Mouse (Mus musculus): Measurements from ENCODE around the gene Mgll. TPM values are rescaled to one million over a fixed set of nuclear protein-coding genes. Genes with fewer than 3 reads are reported as not detected.

The Mgll gene
- total RNA-seq, 2 experiments from 2014 or later: 193 to 231 TPM

GRCm38 (mm10) chr6:88787496-88787895 lies 63.3 kb downstream of the Mgll start:
- intact Hi-C loops (cut with DNase I): no loop called here
- DNase-seq (ENCODE audit: low spot score in 2 of 2): peak in 1 of 2 experiments; percentile 31

DNA sequence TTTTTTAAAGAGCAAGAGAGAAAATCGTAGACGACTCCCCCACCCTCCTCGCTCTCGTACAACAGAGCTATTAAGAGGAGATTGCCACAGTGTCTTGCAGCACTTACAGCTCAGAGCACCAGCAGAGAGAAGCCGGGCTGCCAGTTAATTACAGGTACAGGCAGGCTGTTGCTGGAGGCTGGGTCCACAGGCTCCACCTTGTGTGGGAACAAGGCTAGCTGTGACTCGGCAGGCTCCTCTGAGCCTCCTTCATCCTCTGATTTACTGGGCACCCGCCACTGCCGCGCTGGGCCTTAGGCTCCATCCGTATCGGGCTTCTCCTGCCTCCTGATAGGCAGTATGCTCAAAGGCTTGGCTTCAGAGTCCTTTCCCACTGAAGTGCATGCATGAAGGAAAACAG lies 64.0 kb downstream of the Mgll start:
- DNase-seq (ENCODE audit: low spot score in 2 of 2): no peak
- intact Hi-C loops (cut with DNase I): no loop called here

- intact Hi-C loops (cut with DNase I): no loop called here
- DNase-seq (ENCODE audit: low spot score in 2 of 2): no peak
Observed at GRCm38 (mm10) chr6:88791299-88791698, 67.1 kb downstream of the Mgll start.

DNA sequence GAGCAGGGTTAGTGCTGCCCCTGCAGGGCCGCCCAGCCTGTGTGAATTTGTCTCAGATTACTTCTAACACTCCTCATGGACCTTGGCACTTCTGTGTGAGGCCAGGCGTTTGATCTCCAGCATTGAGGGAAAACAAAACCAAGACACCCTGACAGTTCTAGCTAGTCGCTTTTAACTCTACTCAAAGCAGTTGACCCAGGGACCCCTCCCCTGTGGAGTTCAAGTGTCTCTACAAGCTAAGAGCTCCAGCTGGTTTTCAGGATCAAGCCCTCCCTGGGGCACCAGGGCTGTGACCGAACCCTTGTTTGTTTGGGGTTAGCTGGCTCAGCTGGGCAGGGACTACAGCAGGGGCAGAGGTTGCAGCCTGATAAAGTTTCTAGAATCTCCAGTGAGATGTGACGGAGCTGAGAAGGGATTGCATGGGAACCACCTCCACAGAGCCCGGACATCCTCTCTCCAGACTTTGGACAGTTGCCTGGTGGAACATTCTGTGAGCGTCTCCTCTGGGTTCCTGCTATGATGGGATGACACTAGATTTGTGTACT lies 68.0 kb downstream of the Mgll start:
- intact Hi-C loops (cut with DNase I): no loop called here
- DNase-seq (ENCODE audit: low spot score in 2 of 2): no peak

DNA sequence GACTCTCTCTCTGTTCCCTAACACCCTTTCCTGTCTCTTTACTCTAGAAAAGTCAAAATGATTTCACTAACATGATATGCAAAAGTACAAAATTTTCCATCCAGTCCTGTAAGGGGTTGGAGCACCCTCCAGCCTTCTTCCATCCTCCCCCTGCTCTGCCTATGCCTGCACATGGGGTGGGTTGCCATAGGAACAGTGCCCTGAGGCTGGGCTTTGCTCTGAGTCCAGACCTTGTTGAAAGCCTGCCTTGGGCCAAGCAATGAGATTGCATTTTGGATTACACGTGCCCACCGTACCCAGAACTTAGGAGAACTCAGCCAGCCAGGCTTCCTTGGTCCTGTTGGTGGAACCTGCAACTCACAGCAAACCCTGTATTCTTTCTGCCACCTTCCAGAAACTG lies 69.0 kb downstream of the Mgll start:
- DNase-seq (ENCODE audit: low spot score in 2 of 2): no peak
- intact Hi-C loops (cut with DNase I): no loop called here

- intact Hi-C loops (cut with DNase I): no loop called here
- peak in 1 of 2 experiments; percentile 49 for DNase-seq (ENCODE audit: low spot score in 2 of 2)
Observed at GRCm38 (mm10) chr6:88793872-88794271, 69.7 kb downstream of the Mgll start.

DNA sequence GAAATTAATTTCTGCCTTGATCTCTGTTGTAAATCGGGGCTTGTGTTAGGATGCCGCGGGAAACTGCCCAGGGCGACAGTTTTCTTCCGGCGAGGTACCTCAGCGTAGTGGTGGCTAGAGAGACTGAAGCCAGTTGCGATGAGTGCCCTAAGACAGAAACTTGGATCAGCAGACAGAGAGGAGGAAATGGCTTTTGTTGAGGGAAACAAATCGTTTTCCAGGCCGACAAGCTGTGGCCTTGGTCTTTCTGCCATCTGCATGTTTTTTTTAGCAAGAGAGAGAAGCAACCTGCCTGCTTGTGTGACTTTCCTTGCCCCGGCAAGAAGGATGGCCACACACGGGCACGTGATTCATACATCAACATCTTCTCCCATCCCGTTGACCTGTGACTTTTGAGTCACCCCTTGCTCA lies 70.4 kb downstream of the Mgll start:
- intact Hi-C loops (cut with DNase I): no loop called here

DNA sequence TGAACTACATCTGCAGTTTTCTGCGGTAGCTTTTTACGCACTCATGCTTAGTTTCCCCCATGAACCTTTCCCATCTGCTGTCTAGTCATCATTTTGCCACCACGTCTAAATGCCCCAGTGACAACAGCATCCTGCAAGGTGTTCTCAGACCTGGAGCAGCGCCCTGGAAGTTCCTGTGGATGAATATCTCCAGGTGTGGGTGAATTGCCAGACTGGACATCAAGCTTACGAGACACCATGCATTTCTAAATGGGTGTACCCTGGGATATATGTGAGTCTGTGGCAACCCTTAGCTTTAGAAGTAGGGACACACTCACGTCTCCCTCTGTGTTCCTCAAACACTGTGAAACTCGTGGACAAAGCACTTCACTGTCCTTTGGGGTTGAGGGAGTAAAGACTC lies 76.0 kb downstream of the Mgll start:
- intact Hi-C loops (cut with DNase I): no loop called here
- no peak for DNase-seq (ENCODE audit: low spot score in 2 of 2)

More for the DNA sequence above, 70.4 kb downstream of the Mgll start:
- no peak for DNase-seq (ENCODE audit: low spot score in 2 of 2)

DNA sequence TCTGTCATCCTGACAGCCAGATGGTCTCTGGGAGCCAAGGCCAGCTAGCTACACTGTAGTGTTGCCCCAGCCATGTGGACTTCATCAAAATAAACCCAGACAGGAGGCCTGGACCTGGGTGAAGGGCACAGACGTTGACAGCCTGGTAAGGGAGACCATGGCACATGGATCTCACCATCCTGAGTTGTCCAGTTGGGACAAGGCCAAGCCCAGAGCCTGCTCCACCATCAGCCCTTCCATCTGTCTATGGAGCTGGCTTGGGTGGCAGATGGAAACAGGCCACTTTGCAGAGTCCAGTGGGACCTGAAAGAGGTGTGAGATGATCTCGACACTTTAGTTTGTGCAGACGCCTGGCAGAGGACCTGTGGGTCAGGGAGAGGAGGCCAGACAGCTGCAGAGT lies 76.5 kb downstream of the Mgll start:
- intact Hi-C loops (cut with DNase I): no loop called here
- no peak for DNase-seq (ENCODE audit: low spot score in 2 of 2)

DNA sequence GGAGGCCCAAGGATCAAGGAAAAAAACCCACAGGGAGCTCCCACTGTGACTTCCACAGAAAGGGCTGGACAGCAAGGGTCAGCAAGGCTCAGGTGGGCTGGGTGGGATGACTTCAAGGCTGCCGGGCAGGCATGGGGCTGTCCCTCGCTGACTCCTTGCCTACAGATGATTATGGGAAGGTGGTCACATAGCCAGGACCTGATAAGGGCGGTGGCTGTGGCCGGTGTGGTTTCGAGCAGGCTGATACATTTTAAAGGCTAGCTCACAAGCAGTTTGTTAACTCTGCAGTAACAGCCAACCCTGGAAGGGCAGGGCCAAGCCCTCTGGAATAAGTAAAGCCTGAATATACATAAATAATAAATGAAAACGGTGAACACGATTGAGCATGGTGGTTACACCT lies 78.8 kb downstream of the Mgll start:
- intact Hi-C loops (cut with DNase I): no loop called here
- no peak for DNase-seq (ENCODE audit: low spot score in 2 of 2)

GRCm38 (mm10) chr6:88803957-88804695 lies 79.9 kb downstream of the Mgll start:
- DNase-seq (ENCODE audit: low spot score in 2 of 2): no peak
- intact Hi-C loops (cut with DNase I): no loop called here

- no peak for DNase-seq (ENCODE audit: low spot score in 2 of 2)
- intact Hi-C loops (cut with DNase I): no loop called here
Observed at GRCm38 (mm10) chr6:88804966-88805577, 80.9 kb downstream of the Mgll start.

- no peak for DNase-seq (ENCODE audit: low spot score in 2 of 2)
- intact Hi-C loops (cut with DNase I): no loop called here
Observed at GRCm38 (mm10) chr6:88809091-88810037, 85.2 kb downstream of the Mgll start.

DNA sequence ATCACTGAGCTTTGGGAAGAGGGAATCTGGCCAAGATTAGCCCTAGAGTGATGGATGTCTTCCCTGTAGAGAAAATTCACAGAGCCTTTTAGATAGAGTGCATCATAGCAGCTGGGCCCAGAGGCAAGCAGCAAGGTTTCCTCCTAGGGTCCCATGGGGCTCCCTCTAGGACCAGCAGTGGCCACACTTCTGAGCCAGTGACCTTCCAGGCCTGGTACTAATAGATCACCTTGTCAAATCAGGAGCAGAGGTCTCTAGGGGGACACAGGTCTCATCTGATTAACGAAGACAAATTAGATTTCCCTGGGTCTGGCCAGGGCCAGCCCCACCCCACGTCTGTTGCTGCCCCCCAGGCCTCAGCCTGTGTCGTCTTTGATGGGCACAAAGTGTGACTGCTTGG lies 86.1 kb downstream of the Mgll start:
- intact Hi-C loops (cut with DNase I): no loop called here
- no peak for DNase-seq (ENCODE audit: low spot score in 2 of 2)

GRCm38 (mm10) chr6:88811396-88811795 lies 87.2 kb downstream of the Mgll start:
- intact Hi-C loops (cut with DNase I): no loop called here
- peak in 1 of 2 experiments; percentile 52 for DNase-seq (ENCODE audit: low spot score in 2 of 2)

- DNase-seq (ENCODE audit: low spot score in 2 of 2): no peak
- intact Hi-C loops (cut with DNase I): no loop called here
Observed at GRCm38 (mm10) chr6:88811880-88812400, 87.7 kb downstream of the Mgll start.

DNA sequence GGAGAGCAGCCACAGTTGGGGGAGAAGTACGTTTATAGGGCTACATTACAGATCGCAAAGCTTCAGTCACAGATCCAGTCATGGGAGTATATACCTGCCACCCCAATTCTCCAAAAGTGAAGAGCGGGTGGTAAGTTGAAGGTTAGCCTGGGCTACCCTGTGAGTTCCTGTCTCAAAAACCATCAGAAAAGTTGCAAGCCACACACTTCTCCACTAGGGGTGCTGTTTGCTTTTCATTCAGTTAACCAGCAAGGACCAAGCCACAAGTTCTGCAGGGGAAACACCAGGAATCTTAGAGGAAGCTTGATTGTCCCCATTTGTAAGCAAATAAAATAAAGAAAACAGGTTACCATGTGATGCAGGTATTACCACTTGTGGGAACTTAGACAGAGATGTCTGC lies 88.7 kb downstream of the Mgll start:
- intact Hi-C loops (cut with DNase I): no loop called here
- no peak for DNase-seq (ENCODE audit: low spot score in 2 of 2)

DNA sequence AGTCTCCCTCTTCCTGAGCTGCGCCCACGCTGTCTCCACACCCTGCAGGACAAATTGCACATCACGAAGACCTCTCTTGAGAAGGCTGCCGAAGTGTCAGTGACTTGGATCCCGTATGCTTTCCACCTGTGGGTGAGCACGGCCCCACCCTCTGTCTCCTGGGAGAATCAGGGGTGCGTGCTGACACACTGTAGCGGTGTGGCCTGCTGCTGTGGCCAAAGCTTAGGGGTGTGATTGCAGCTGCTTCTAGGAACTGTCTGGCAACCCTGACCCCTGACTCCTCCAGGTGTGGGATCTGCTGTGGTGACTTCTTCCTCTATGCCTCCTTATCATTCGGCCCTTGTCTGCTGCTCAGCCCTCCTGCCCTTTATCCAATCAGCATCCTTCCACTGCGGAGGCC lies 89.6 kb downstream of the Mgll start:
- no peak for DNase-seq (ENCODE audit: low spot score in 2 of 2)
- intact Hi-C loops (cut with DNase I): no loop called here

GRCm38 (mm10) chr6:88815036-88815435 lies 90.8 kb downstream of the Mgll start:
- no peak for DNase-seq (ENCODE audit: low spot score in 2 of 2)
- intact Hi-C loops (cut with DNase I): no loop called here

GRCm38 (mm10) chr6:88815489-88815888 lies 91.3 kb downstream of the Mgll start:
- intact Hi-C loops (cut with DNase I): no loop called here
- DNase-seq (ENCODE audit: low spot score in 2 of 2): no peak
